Mouse (Mus musculus) embryonic facial prominence, embryonic 15.5 days (tissue): ENCODE results near the gene AI182371. TPM values are rescaled to one million over a fixed set of nuclear protein-coding genes. Genes with fewer than 3 reads are reported as not detected.

Experiments
- ATAC-seq: fragments of 200-750 bp; cut with Nextera tagmentation; 2 replicates; pipeline ENCODE4 v1.8.0; 2017; ENCODE audit warnings: low read depth, moderate TSS enrichment; ENCODE audit not compliant: insufficient number of reproducible peaks, low FRiP score, low TSS enrichment
- H3K27ac ChIP-seq: fragments of 300-500 bp; sonication (generic); replicated peaks from 2 replicates; pipeline ENCODE4 v1.5.1; 2015; ENCODE audit warnings: mild to moderate bottlenecking, inconsistent platforms
- H3K27me3 ChIP-seq: fragments of 300-500 bp; sonication (generic); 2 replicates; pipeline ENCODE4 v1.6.1; 2015; ENCODE audit warnings: inconsistent platforms
- H3K36me3 ChIP-seq: fragments of 300-500 bp; sonication (generic); 2 replicates; pipeline ENCODE4 v1.6.1; 2015; ENCODE audit warnings: mild to moderate bottlenecking, inconsistent platforms
- H3K4me1 ChIP-seq: fragments of 300-500 bp; sonication (generic); 2 replicates; pipeline ENCODE4 v1.6.1; 2015; ENCODE audit warnings: inconsistent platforms
- H3K4me2 ChIP-seq: fragments of 300-500 bp; sonication (generic); replicated peaks from 2 replicates; pipeline ENCODE4 v1.6.1; 2015; ENCODE audit warnings: mild to moderate bottlenecking, inconsistent platforms
- H3K4me3 ChIP-seq: fragments of 300-500 bp; sonication (generic); replicated peaks from 2 replicates; pipeline ENCODE4 v1.5.1; 2015; ENCODE audit warnings: mild to moderate bottlenecking, inconsistent platforms
- H3K9ac ChIP-seq: fragments of 300-500 bp; sonication (generic); 2 replicates; pipeline ENCODE4 v1.6.1; 2015; ENCODE audit warnings: inconsistent platforms
- H3K9me3 ChIP-seq: fragments of 300-500 bp; sonication (generic); replicated peaks from 2 replicates; pipeline ENCODE4 v1.6.1; 2016; ENCODE audit warnings: inconsistent platforms
- WGBS: fragments of 180-500 bp; shearing (Covaris S2); methylation state at CpG from one replicate; pipeline ENCODE4 v1.1.7; 2015; 5-methylcytosine and 5-hydroxymethylcytosine counted together
- polyA plus RNA-seq: library from polyadenylated mRNA; unstranded; fragments of >200 nt; fragmentation: Nextera tagmentation; extraction: Ambion mirVana; gene quantifications from 2 replicates; pipeline ENCODE4 v1.2.1, GENCODE M21; 2015

Gene AI182371
- polyA plus RNA-seq, 1 experiment from 2014 or later, result 0.40 TPM

GRCm38 (mm10) chr2:35038580-35039375 is 62.6 kb downstream of the AI182371 start:
- WGBS, result 86% methylated on average over 9 of the region's 9 CpGs
- no peak for ATAC-seq

More at GRCm38 (mm10) chr2:35038580-35039375, 62.6 kb downstream of the AI182371 start:
- Histone ChIP-seq H3K4me3 (no peak overlapping the region), H3K36me3 (no peaks in the 10 kb centered on the region), H3K9ac (no peak overlapping the region), H3K27me3 (no peaks in the 10 kb centered on the region), H3K4me1 (no peaks in the 10 kb centered on the region), H3K9me3 (no peaks in the 10 kb centered on the region), H3K4me2 (no peak overlapping the region), H3K27ac (no peak overlapping the region)

Other genes with a start within 250 kb of the AI182371 start
- gene Cutal, start 227.1 kb downstream of the AI182371 start, polyA plus RNA-seq, result 0.09 TPM in 1 of 2 replicates, not detected in the other
- gene Psmd5, start 226.6 kb downstream of the AI182371 start, polyA plus RNA-seq, result 88.5 and 91.4 TPM in 2 replicates
- 9.0 and 10.3 TPM in 2 replicates for gene Phf19, start 187.5 kb downstream of the AI182371 start, polyA plus RNA-seq
- 4.5 and 5.9 TPM in 2 replicates for gene Traf1, start 139.8 kb downstream of the AI182371 start, polyA plus RNA-seq
- gene Hc, start 40.1 kb downstream of the AI182371 start, polyA plus RNA-seq, result 0.37 TPM in 1 of 2 replicates, not detected in the other
- gene Cntrl, start 7.9 kb upstream of the AI182371 start, polyA plus RNA-seq, result 23.3 and 24.3 TPM in 2 replicates
- 337 and 352 TPM in 2 replicates for gene Rab14, start 99.6 kb upstream of the AI182371 start, polyA plus RNA-seq
- 327 and 340 TPM in 2 replicates for gene Gsn, start 154.8 kb upstream of the AI182371 start, polyA plus RNA-seq
- 32.1 and 37.3 TPM in 2 replicates for gene Stom, start 235.4 kb upstream of the AI182371 start, polyA plus RNA-seq